Mouse (Mus musculus) embryonic facial prominence, embryonic 14.5 days (tissue): ENCODE data around the gene Gm20388. TPM values are rescaled to one million over a fixed set of nuclear protein-coding genes. Genes with fewer than 3 reads are reported as not detected.

Experiments used
- ATAC-seq: fragments of 200-750 bp; cut with Nextera tagmentation; 2 replicates; pipeline ENCODE4 v1.8.0; 2017; ENCODE audit warnings: low read depth, moderate number of reproducible peaks, moderate TSS enrichment
- DNase-seq: peaks from one replicate; pipeline ENCODE4 v3.0.0-alpha.2; 2015; ENCODE audit warnings: low spot score
- H3K27ac ChIP-seq: fragments of 300-500 bp; sonication (generic); replicated peaks from 2 replicates; pipeline ENCODE4 v1.5.1; 2014; ENCODE audit warnings: low read depth, mild to moderate bottlenecking, low read length, moderate library complexity
- H3K27me3 ChIP-seq: fragments of 300-500 bp; sonication (generic); replicated peaks from 2 replicates; pipeline ENCODE4 v1.6.1; 2014; ENCODE audit warnings: low read length; ENCODE audit not compliant: control insufficient read depth, insufficient read depth
- H3K36me3 ChIP-seq: fragments of 300-500 bp; sonication (generic); 2 replicates; pipeline ENCODE4 v1.6.1; 2014; ENCODE audit warnings: low read length, mixed read lengths; ENCODE audit not compliant: control insufficient read depth, insufficient read depth
- H3K4me1 ChIP-seq: fragments of 300-500 bp; sonication (generic); 2 replicates; pipeline ENCODE4 v1.6.1; 2014; ENCODE audit warnings: antibody characterized with exemption, low read length; ENCODE audit not compliant: control insufficient read depth, insufficient read depth
- H3K4me2 ChIP-seq: fragments of 300-500 bp; sonication (generic); 2 replicates; pipeline ENCODE4 v1.6.1; 2014; ENCODE audit warnings: low read depth, mild to moderate bottlenecking, low read length, moderate library complexity, mixed read lengths
- H3K4me3 ChIP-seq: fragments of 300-500 bp; sonication (generic); 2 replicates; pipeline ENCODE4 v1.5.1; 2014; ENCODE audit warnings: low read depth, mild to moderate bottlenecking, low read length
- H3K9ac ChIP-seq: fragments of 300-500 bp; sonication (generic); 2 replicates; pipeline ENCODE4 v1.6.1; 2014; ENCODE audit warnings: low read depth, mild to moderate bottlenecking, low read length, moderate library complexity, mixed read lengths
- H3K9me3 ChIP-seq: fragments of 300-500 bp; sonication (generic); 2 replicates; pipeline ENCODE4 v1.6.1; 2016; ENCODE audit warnings: low read length; ENCODE audit not compliant: control insufficient read depth
- WGBS: fragments of 180-500 bp; shearing (Covaris S2); extraction: QIAGEN DNeasy Blood & Tissue Kit; methylation state at CpG from one replicate; pipeline ENCODE4 v1.1.7; 2014; 5-methylcytosine and 5-hydroxymethylcytosine counted together
- polyA plus RNA-seq: library from polyadenylated mRNA; unstranded; fragments of >200 nt; fragmentation: Nextera tagmentation; extraction: Ambion mirVana; gene quantifications from 2 replicates; pipeline ENCODE4 v1.2.1, GENCODE M21; 2014

The Gm20388 gene
- polyA plus RNA-seq, 1 experiment from 2014 or later: not detected

DNA sequence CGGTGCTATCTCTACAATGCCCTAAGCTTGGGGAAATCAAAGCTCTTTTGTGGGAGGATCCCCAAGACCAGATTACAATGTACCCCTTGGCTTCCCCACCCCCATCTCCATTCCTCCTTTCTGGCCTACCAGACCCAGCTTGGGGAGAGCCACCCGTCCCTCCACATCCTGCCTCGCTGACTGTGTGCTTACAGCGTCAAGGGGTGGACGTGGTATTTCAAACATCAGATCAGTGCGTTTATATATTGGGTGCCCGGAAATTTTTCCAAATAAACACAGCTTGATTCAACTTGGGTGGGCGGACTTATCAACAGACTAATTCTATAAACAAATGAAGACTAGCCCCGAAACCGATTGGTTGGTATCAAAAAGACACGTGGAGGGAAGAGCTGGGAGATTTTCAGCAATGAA, 1216.7 kb downstream of the Gm20388 start:
- Histone ChIP-seq H3K4me2 (peak overlapping the region; percentile 68; the same call in 1 of the 2 replicates), H3K4me3 (no peak overlapping the region), H3K4me1 (peaks cover 16% of the 10 kb centered on the region; the same call in 1 of the 2 replicates), H3K9me3 (no peaks in the 10 kb centered on the region), H3K36me3 (no peaks in the 10 kb centered on the region), H3K9ac (no peak overlapping the region), H3K27me3 (peaks cover 88% of the 10 kb centered on the region), H3K27ac (no peak overlapping the region)
- DNase-seq (no peak), ATAC-seq (no peak)
- 8% methylated on average over 11 of the region's 11 CpGs for WGBS

DNA sequence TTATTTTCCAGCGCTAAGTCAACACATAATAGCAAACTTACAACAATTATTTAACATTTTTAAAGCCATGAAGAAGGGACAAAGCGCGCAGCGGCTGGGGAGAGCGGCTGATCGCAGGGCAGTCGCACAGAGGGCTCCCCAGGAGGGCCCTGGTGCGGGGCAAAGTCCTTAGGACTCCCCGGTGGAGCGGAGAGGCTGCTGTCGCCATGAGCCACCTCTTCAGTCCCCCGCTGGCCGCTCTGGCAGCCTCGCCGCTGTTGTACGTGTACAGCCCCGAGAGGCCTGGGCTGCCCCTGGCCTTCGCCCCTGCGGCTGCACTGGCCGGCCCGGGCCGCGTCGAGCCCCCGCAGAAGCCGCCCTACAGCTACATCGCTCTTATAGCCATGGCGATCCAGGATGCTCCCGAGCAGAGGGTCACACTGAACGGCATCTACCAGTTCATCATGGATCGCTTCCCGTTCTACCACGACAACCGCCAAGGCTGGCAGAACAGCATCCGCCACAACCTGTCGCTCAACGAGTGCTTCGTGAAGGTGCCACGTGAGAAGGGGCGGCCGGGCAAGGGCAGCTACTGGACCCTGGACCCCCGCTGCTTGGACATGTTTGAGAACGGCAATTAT, 1217.2 kb downstream of the Gm20388 start, which contains the start of gene Foxl1:
TSS of gene Foxl1 (plus strand) at position 185 of the 620 bp plus-strand sequence.
- peak within 1 kb of the TSS; percentile 55; the same call in 1 of the 2 replicates for H3K27ac ChIP-seq
- no peak for DNase-seq
- peaks cover 82% of the 10 kb centered on the region for H3K27me3 ChIP-seq
- peak within 1 kb of the TSS; percentile 26 for H3K4me3 ChIP-seq
- H3K36me3 ChIP-seq: no peaks in the 10 kb centered on the region
- peaks cover 16% of the 10 kb centered on the region; the same call in 1 of the 2 replicates for H3K4me1 ChIP-seq
- H3K4me2 ChIP-seq: peak within 1 kb of the TSS; percentile 68
- peak within 1 kb of the TSS; percentile 51 for H3K9ac ChIP-seq
- WGBS: 5% methylated on average over 23 of the region's 43 CpGs
- H3K9me3 ChIP-seq: no peaks in the 10 kb centered on the region
- no peak for ATAC-seq

DNA sequence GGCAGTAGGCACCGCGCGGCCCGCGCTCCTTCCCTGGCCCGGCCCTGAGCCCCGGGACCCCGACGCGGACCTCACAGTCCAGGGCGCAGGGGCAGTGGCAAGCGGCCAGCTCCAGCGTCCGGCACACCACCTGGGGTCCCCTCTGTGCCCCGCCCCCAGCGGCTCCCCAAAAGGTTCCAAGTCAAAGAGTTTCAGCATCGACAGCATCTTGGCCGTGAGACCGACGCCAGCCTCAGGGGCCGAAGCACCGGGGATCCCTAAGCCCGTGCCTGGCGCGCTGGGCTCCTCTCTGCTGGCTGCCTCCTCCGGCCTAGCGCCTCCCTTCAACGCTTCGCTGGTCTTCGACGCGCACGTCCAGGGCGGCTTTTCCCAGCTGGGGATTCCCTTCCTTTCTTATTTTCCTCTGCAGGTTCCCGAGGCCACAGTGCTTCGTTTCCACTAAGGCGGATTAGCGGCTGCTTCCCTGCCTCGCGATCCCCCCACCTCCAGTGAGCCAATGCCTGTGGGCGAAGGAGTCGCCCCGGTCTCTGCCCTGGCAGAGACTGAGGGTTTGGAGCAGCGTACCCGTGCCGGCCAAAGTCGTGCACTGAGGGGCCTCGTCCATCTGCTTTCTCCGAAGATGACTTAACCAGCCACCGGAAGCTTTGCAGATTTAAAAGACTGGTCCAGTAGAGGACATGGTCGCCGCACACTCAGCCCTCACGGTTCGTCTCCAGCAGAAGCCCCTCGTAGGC, 1218.1 kb downstream of the Gm20388 start:
- no peak overlapping the region for H3K27ac ChIP-seq
- no peaks in the 10 kb centered on the region for H3K36me3 ChIP-seq
- 8% methylated on average over 28 of the region's 55 CpGs for WGBS
- ATAC-seq: no peak
- peak overlapping the region; percentile 51 for H3K9ac ChIP-seq
- H3K4me3 ChIP-seq: peak overlapping the region; percentile 26
- no peaks in the 10 kb centered on the region for H3K9me3 ChIP-seq
- peaks cover 16% of the 10 kb centered on the region; the same call in 1 of the 2 replicates for H3K4me1 ChIP-seq
- H3K4me2 ChIP-seq: peak overlapping the region; percentile 45
- no peak for DNase-seq
- H3K27me3 ChIP-seq: peaks cover 74% of the 10 kb centered on the region

DNA sequence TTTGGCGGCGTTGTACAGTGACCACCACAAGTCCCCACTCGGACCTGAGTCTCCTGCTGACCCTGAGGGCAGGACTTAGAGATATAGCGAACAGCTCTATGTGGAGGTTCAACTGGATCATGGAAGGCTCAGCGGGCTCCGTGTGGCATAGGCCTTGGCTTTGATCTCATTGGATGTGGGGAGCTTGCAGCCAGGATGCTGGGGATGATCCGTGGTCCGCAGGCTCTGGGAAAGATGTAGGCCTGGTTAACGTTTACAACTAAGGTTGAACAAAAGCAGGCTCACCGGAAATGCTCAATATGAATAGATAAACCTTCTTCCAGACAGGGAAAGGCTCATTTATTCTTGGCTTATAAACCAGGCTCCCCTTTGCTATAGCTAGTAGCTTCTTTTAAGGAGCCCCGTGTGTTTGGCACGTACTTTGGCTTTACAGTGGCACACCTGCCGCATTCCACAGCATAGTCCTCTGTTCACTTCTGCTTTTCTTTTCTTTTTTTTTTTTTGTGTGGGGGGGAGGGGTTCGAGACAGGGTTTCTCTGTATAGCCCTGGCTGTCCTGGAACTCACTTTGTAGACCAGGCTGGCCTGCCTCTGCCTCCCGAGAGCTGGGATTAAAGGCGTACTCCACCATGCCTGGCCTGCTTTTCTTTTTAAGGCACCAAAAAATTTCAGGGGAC, 1218.8 kb downstream of the Gm20388 start:
- peaks cover 16% of the 10 kb centered on the region; the same call in 1 of the 2 replicates for H3K4me1 ChIP-seq
- 24% methylated on average over 16 of the region's 16 CpGs for WGBS
- no peak overlapping the region for H3K4me3 ChIP-seq
- DNase-seq: no peak
- H3K9me3 ChIP-seq: no peaks in the 10 kb centered on the region
- peak overlapping the region; percentile 51; the same call in 1 of the 2 replicates for H3K9ac ChIP-seq
- peaks cover 67% of the 10 kb centered on the region for H3K27me3 ChIP-seq
- no peaks in the 10 kb centered on the region for H3K36me3 ChIP-seq
- H3K4me2 ChIP-seq: peak overlapping the region; percentile 45; the same call in 1 of the 2 replicates
- no peak overlapping the region for H3K27ac ChIP-seq
- no peak for ATAC-seq

DNA sequence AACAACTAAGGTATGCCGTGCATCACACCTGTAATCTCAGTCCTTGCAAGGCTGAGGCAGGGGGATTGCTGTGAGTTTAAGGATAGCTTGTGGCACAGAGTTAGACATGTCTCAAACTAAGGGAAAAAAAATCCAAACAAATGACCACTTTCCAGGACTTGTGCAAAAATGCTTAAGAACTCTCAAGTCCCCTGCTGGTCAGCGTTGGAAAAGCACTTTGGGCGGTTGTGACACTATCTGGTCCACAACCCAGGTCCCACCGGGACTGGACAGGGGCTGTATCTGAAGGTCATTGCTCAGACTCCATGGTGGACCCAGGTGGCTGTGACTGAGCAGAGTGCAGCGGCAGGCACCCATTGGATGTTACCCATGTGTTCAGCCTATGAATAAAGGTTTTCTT, 1219.9 kb downstream of the Gm20388 start:
- Histone ChIP-seq H3K27me3 (peaks cover 56% of the 10 kb centered on the region), H3K4me3 (no peak overlapping the region)

DNA sequence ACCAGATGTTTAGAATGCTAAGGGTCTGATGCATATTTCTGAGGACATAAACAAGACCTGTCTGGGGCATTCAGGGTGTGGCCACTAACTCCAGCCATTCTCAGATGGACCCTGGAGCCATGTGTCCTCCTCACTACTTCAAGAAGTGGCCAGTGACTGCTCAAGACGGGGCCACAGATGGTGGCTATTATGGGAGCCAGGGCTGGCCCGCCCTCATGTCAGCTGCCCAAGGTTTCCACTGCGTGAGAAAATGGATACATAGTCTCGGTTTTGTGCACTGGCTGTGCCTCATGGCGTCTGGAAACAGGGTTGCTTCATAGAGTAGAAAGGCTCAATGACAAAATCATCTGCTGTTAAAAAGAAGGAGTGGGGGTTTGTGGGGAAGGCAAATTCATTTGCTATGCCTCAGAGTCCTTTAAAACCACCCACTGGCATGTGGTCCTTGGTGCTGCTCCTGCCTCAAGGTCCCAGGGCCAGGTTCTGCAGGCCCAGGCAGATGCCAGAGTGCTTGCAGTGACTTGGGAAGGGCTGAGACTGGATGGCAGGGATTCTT, 1222.4 kb downstream of the Gm20388 start:
- ATAC-seq (no peak), DNase-seq (no peak)
- Histone ChIP-seq H3K4me3 (no peak overlapping the region), H3K36me3 (no peaks in the 10 kb centered on the region), H3K27ac (no peak overlapping the region), H3K4me2 (no peak overlapping the region), H3K9ac (no peak overlapping the region), H3K4me1 (0 out of 2 replicates have a peak, but pooled peaks cover 7% of the 10 kb centered on the region), H3K9me3 (peaks cover 5% of the 10 kb centered on the region; the same call in 1 of the 2 replicates), H3K27me3 (peaks cover 32% of the 10 kb centered on the region)
- WGBS: 50% methylated on average over 5 of the region's 5 CpGs

More for the DNA sequence above, 1219.9 kb downstream of the Gm20388 start:
- no peaks in the 10 kb centered on the region for H3K36me3 ChIP-seq
- DNase-seq: no peak
- peaks cover 13% of the 10 kb centered on the region; the same call in 1 of the 2 replicates for H3K4me1 ChIP-seq
- no peak overlapping the region for H3K27ac ChIP-seq
- H3K9ac ChIP-seq: no peak overlapping the region
- ATAC-seq: no peak
- H3K4me2 ChIP-seq: no peak overlapping the region
- WGBS: 32% methylated on average over 5 of the region's 5 CpGs
- no peaks in the 10 kb centered on the region for H3K9me3 ChIP-seq

DNA sequence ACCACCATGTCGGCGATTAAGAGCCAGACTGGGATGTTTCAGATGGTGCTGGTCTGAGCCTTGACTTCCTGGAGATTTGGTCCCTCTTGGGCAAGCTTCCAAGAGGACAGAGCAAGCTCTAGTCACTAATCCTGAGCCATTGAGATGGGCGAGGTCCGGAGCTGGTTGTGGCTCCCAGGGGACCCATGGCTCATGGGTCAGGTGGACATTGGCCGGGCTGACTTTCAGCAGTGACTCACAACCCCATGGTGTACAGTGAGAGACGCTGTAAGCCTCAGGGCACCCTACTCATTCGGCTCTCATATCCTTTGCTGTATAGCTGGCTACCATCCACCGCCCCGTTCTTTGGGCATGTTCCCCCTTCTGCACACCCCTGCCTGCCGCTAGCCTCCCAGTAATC, 1223.5 kb downstream of the Gm20388 start:
- H3K4me3 ChIP-seq: no peak overlapping the region
- no peak for ATAC-seq
- no peak for DNase-seq
- no peaks in the 10 kb centered on the region for H3K36me3 ChIP-seq
- 90% methylated on average over 10 of the region's 10 CpGs for WGBS
- H3K27ac ChIP-seq: no peak overlapping the region
- no peaks in the 10 kb centered on the region for H3K4me1 ChIP-seq
- H3K4me2 ChIP-seq: no peak overlapping the region
- peaks cover 21% of the 10 kb centered on the region for H3K27me3 ChIP-seq
- peaks cover 11% of the 10 kb centered on the region; the same call in 1 of the 2 replicates for H3K9me3 ChIP-seq
- H3K9ac ChIP-seq: no peak overlapping the region

DNA sequence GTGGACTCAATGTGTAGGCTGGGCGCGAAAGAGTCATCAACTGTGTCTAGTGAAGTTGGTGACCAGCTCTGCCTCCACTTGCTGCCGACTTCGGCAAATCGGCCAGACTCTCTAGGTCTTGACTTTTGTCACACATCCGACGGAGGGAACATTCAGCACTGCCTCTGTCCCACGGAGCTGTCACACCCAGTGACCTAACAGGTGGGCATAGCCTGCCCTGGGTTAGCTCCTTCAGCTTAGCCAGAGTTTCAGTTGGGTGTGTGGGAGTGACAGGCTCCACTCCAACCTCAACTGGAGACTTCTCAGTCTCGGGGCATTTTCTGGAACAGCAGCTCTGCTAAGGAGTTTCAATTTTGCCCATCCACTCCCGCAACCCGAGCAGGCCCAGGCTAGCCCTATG, 1223.9 kb downstream of the Gm20388 start:
- Histone ChIP-seq H3K9me3 (peaks cover 11% of the 10 kb centered on the region; the same call in 1 of the 2 replicates), H3K4me1 (no peaks in the 10 kb centered on the region), H3K27ac (no peak overlapping the region), H3K27me3 (peaks cover 17% of the 10 kb centered on the region), H3K9ac (no peak overlapping the region), H3K4me2 (no peak overlapping the region), H3K36me3 (no peaks in the 10 kb centered on the region), H3K4me3 (no peak overlapping the region)
- DNase-seq (no peak), ATAC-seq (no peak)
- 88% methylated on average over 11 of the region's 11 CpGs for WGBS
